ENCODE assay signal across 9 mouse cellular contexts in the genomic region with DNA sequence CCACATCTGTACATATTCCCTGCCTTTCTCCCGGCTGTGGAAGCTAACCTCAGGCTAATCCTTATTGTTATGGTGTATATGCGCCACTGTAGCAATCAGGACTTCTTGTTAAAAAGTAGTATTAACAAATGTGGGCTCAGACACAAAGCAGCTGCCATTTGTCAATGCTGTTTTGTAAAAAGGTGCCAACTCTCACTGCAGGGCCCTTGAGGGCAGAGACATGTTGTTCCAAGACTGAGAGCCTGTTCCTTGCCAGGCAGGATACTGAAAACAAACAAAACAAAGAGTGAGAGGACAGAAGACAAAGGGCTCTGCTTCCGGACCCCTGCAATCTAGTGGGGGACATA.
DNase-seq lines count a peak whose midpoint lies in the region; ATAC-seq lines count a peak whose summit lies in the region.
"Had no signal": no experiment of that assay in that cellular context is flagged by ENCODE, and none has a peak within 500 bp of the region (broad histone marks: within the 10 kb centered on the region; RNA-seq: fewer than 3 reads in every experiment).

No protein-coding gene starts in this region.

- peaks cover 7% of the 10 kb centered on the region; the same call in 1 of the 2 replicates for H3K4me1 ChIP-seq in heart, embryonic 10.5 days
- peaks cover 13% of the 10 kb centered on the region for H3K4me1 ChIP-seq in forebrain, embryonic 12.5 days
- H3K4me1 ChIP-seq in hindbrain, embryonic 13.5 days (replicated peaks) = peaks cover 18% of the 10 kb centered on the region

- 0 out of 2 replicates have a peak overlapping the region, but pooled peaks have one; percentile 2 for H3K27ac ChIP-seq in heart, embryonic 10.5 days
- H3K27ac ChIP-seq in forebrain, embryonic 12.5 days = peak overlapping the region; percentile 56
- peak overlapping the region; percentile 72 for H3K27ac ChIP-seq in hindbrain, embryonic 13.5 days
- H3K27ac ChIP-seq: neural tube, embryonic 12.5 days had no signal

- ATAC-seq in forebrain, embryonic 12.5 days (ENCODE audit: low FRiP score) = peak; percentile 49; the same call in 1 of the 2 replicates
- ATAC-seq in hindbrain, embryonic 13.5 days (ENCODE audit: low FRiP score) = peak; percentile 58

- 57% methylated on average over 3 of the region's 3 CpGs for WGBS in heart, embryonic 10.5 days
- 27% methylated on average over 3 of the region's 3 CpGs for WGBS in forebrain, embryonic 12.5 days
- 26% methylated on average over 3 of the region's 3 CpGs for WGBS in hindbrain, embryonic 13.5 days

- H3K4me3 ChIP-seq in heart, embryonic 10.5 days = no peak overlapping the region
- H3K4me3 ChIP-seq in forebrain, embryonic 12.5 days (replicated peaks) = no peak overlapping the region
- H3K4me3 ChIP-seq in hindbrain, embryonic 13.5 days = no peak overlapping the region
- H3K4me3 ChIP-seq: neural tube, embryonic 12.5 days had no signal

- no peak overlapping the region for H3K4me2 ChIP-seq in forebrain, embryonic 12.5 days
- H3K4me2 ChIP-seq in hindbrain, embryonic 13.5 days = no peak overlapping the region
- H3K4me2 ChIP-seq: neural tube, embryonic 12.5 days had no signal

- no peaks in the 10 kb centered on the region for H3K27me3 ChIP-seq in heart, embryonic 10.5 days (ENCODE audit: insufficient read depth, poor library complexity, severe bottlenecking)
- H3K27me3 ChIP-seq in forebrain, embryonic 12.5 days = no peaks in the 10 kb centered on the region
- no peaks in the 10 kb centered on the region for H3K27me3 ChIP-seq in hindbrain, embryonic 13.5 days
- H3K27me3 ChIP-seq: neural tube, embryonic 12.5 days had no signal

- H3K36me3 ChIP-seq in heart, embryonic 10.5 days = no peaks in the 10 kb centered on the region
- H3K36me3 ChIP-seq in forebrain, embryonic 12.5 days (replicated peaks) = no peaks in the 10 kb centered on the region
- no peaks in the 10 kb centered on the region for H3K36me3 ChIP-seq in hindbrain, embryonic 13.5 days
- H3K36me3 ChIP-seq: neural tube, embryonic 12.5 days had no signal

- no peak overlapping the region for H3K9ac ChIP-seq in forebrain, embryonic 12.5 days
- no peak overlapping the region for H3K9ac ChIP-seq in hindbrain, embryonic 13.5 days
- H3K9ac ChIP-seq: neural tube, embryonic 12.5 days had no signal

- no peaks in the 10 kb centered on the region for H3K9me3 ChIP-seq in heart, embryonic 10.5 days
- no peaks in the 10 kb centered on the region for H3K9me3 ChIP-seq in forebrain, embryonic 12.5 days
- no peaks in the 10 kb centered on the region for H3K9me3 ChIP-seq in hindbrain, embryonic 13.5 days
- H3K9me3 ChIP-seq: neural tube, embryonic 12.5 days had no signal

- DNase-seq in heart, embryonic 10.5 days (ENCODE audit: low spot score) = no peak
- DNase-seq in heart, postnatal 4 days = no peak
- peak; percentile 60 for DNase-seq in lung, postnatal 14 days
- no peak for DNase-seq in layer of hippocampus, adult 9-10 months (ENCODE audit: low spot score)
- no peak for DNase-seq in urinary bladder, postnatal 10 days (ENCODE audit: low spot score)
- DNase-seq: kidney, adult 8-10 months had no signal

Comparison
In these comparisons a context has a peak if more than half of its experiments do, and no peak if none do; other contexts are left out.
1. H3K27ac ChIP-seq: peak in every context shown above with its lines; median percentile 72 in hindbrain, embryonic 13.5 days; 56 in forebrain, embryonic 12.5 days; 2 in heart, embryonic 10.5 days.